Mouse (Mus musculus) cerebellum, postnatal 36 days (tissue): ENCODE data around the gene Lhpp.

Source experiments
- DNase-seq, 2 experiments: peaks; one replicate each; pipeline ENCODE4 v3.0.0; 2021 to 2022; ENCODE audit warnings: mixed read lengths in 2 of 2

Lhpp gene

GRCm38 (mm10) chr7:132610468-132611318 lies at the start of gene Lhpp:
Gene Lhpp (plus strand): TSS chr7:132610638.
- DNase-seq, result peak; percentile 62 to 67

GRCm38 (mm10) chr7:132565831-132566230 lies 44.6 kb upstream of the Lhpp start:
- no peak for DNase-seq

- no peak for DNase-seq
Measured at GRCm38 (mm10) chr7:132568817-132569216, 41.6 kb upstream of the Lhpp start.

- DNase-seq, result peak; percentile 26
Measured at GRCm38 (mm10) chr7:132570071-132570470, 40.4 kb upstream of the Lhpp start.

- no peak for DNase-seq
Measured at GRCm38 (mm10) chr7:132571481-132571880, 39.0 kb upstream of the Lhpp start.

- no peak for DNase-seq
Measured at GRCm38 (mm10) chr7:132572738-132573137, 37.7 kb upstream of the Lhpp start.

- DNase-seq, result no peak
Measured at GRCm38 (mm10) chr7:132573205-132573604, 37.2 kb upstream of the Lhpp start.

- no peak for DNase-seq
Measured at GRCm38 (mm10) chr7:132574646-132575045, 35.8 kb upstream of the Lhpp start.

GRCm38 (mm10) chr7:132575623-132576022 lies 34.8 kb upstream of the Lhpp start:
- DNase-seq, result peak; percentile 77 to 83

GRCm38 (mm10) chr7:132576116-132576650 lies 34.3 kb upstream of the Lhpp start, which contains the start of gene Oat:
Gene Oat (minus strand): TSS chr7:132576398.
- peak; percentile 92 to 93 for DNase-seq

GRCm38 (mm10) chr7:132576891-132577290 lies 33.5 kb upstream of the Lhpp start:
- DNase-seq, result no peak

- no peak for DNase-seq
Measured at GRCm38 (mm10) chr7:132580511-132580910, 29.9 kb upstream of the Lhpp start.

GRCm38 (mm10) chr7:132581441-132581840 lies 29.0 kb upstream of the Lhpp start:
- no peak for DNase-seq

GRCm38 (mm10) chr7:132585695-132586491 lies 24.5 kb upstream of the Lhpp start:
- no peak for DNase-seq

GRCm38 (mm10) chr7:132587167-132587566 lies 23.3 kb upstream of the Lhpp start:
- no peak for DNase-seq

- no peak for DNase-seq
Measured at GRCm38 (mm10) chr7:132589610-132590009, 20.8 kb upstream of the Lhpp start.

GRCm38 (mm10) chr7:132593762-132594161 lies 16.7 kb upstream of the Lhpp start:
- DNase-seq, result no peak

GRCm38 (mm10) chr7:132594325-132594724 lies 16.1 kb upstream of the Lhpp start:
- DNase-seq, result no peak

GRCm38 (mm10) chr7:132595787-132596186 lies 14.7 kb upstream of the Lhpp start:
- no peak for DNase-seq

GRCm38 (mm10) chr7:132596557-132597250 lies 13.7 kb upstream of the Lhpp start:
- DNase-seq, result no peak

- no peak for DNase-seq
Measured at GRCm38 (mm10) chr7:132597251-132598041, 13.0 kb upstream of the Lhpp start.
